Mouse (Mus musculus) stomach, postnatal 0 days (tissue): Measurements from ENCODE around the gene Rps27rt.

Source experiments
- CTCF ChIP-seq: IDR thresholded peaks from 2 replicates; pipeline ENCODE4 v1.5.1; 2016; ENCODE audit warnings: antibody characterized with exemption, low read depth, mild to moderate bottlenecking, moderate library complexity
- EP300 ChIP-seq: optimal IDR thresholded peaks from 2 replicates; pipeline ENCODE3; 2016; ENCODE audit warnings: antibody characterized with exemption

GRCm38 (mm10) chr9:115021419-115021818 is 38.9 kb upstream of the Rps27rt start:
- no peak for TF ChIP-seq CTCF
- no peak for TF ChIP-seq EP300
